Mouse (Mus musculus): ENCODE results near the gene Fam187b. TPM values are rescaled to one million over a fixed set of nuclear protein-coding genes. Genes with fewer than 3 reads are reported as not detected.

Gene Fam187b
- total and polyA plus RNA-seq, 3 experiments, result not detected

DNA sequence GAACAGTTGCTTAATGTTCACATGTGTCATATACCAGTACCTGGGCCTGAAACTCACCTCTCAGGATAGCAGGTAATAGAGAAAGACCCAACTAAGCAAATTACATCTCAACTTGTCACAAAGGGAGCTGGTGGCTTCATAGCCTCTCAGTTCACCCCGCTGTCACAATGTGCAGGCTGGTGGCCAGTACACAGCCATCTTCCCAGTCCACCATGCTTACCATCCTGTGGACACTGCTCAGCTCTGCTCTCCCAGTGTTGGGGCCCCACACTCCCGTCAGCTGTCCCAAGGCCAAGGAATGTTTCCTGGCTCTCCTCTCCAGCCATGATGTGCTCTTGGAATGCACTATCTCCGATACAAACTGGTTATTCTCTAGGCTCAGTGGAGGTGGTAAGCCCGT is 8.1 kb downstream of the Fam187b start:
- H3K27ac ChIP-seq (ENCODE audit: control insufficient read depth, low read depth, low read length), result no peak overlapping the region
- no peak overlapping the region for H3K4me3 ChIP-seq (ENCODE audit: control insufficient read depth in 1 of 2, insufficient read depth in 1 of 2, low read depth in 2 of 2, low read length in 2 of 2)
- DNase-seq (ENCODE audit: low read depth, low spot score), result no peak
- no peaks in the 10 kb centered on the region for H3K4me1 ChIP-seq (ENCODE audit: control insufficient read depth in 1 of 2, insufficient read depth in 2 of 2, low read length in 2 of 2)
- TF ChIP-seq TAL1 (IDR thresholded peaks at IDR 0.05; ENCODE audit: low read length) (no peak), HCFC1 (IDR thresholded peaks at IDR 0.05; ENCODE audit: low read depth, low read length) (no peak), CHD1 (IDR thresholded peaks at IDR 0.05; ENCODE audit: low read depth, low read length) (no peak), POLR2A (IDR thresholded peaks at IDR 0.05; ENCODE audit: control insufficient read depth in 1 of 2, insufficient read depth in 1 of 2, low read depth in 1 of 2, low read length in 2 of 2, poor library complexity in 1 of 2) (no peak)
- no peaks in the 10 kb centered on the region for H3K79me2 ChIP-seq (ENCODE audit: control insufficient read depth, insufficient read depth, low read length, poor library complexity)
- no peaks in the 10 kb centered on the region; a peak in 2 of 4 replicates for H3K27me3 ChIP-seq (ENCODE audit: control insufficient read depth in 1 of 2, insufficient read depth in 2 of 2, low read length in 2 of 2)
- H3K9me3 ChIP-seq (replicated peaks; ENCODE audit: insufficient read depth, low read length), result no peaks in the 10 kb centered on the region
- H3K9ac ChIP-seq (ENCODE audit: control insufficient read depth, low read depth, low read length, poor library complexity, severe bottlenecking), result no peak overlapping the region
- no peaks in the 10 kb centered on the region for H3K36me3 ChIP-seq (ENCODE audit: control insufficient read depth in 1 of 2, insufficient read depth in 2 of 2, low read length in 2 of 2)

- no peak for TF ChIP-seq KAT2A (conservative IDR thresholded peaks at IDR 0.05; ENCODE audit: low read depth, low read length)
- no peak for TF ChIP-seq MEF2A (IDR thresholded peaks at IDR 0.05; ENCODE audit: extremely low read depth, insufficient replicate concordance, low read depth, low read length, poor library complexity, severe bottlenecking)
- TF ChIP-seq SIN3A (IDR thresholded peaks at IDR 0.05; ENCODE audit: low read length), result no peak
- no peak for TF ChIP-seq RAD21 (IDR thresholded peaks at IDR 0.05; ENCODE audit: low read depth, low read length)
- no peak for TF ChIP-seq NRF1 (IDR thresholded peaks at IDR 0.05; ENCODE audit: insufficient read depth, low read depth, low read length, poor library complexity, severe bottlenecking)
- no peak for TF ChIP-seq POLR2AphosphoS2 (IDR thresholded peaks at IDR 0.05; ENCODE audit: low read length)
- no peak for TF ChIP-seq GATA1 (IDR thresholded peaks at IDR 0.05; ENCODE audit: low read depth, low read length)
- no peak for TF ChIP-seq TAL1 (IDR thresholded peaks at IDR 0.05; ENCODE audit: low read length)
- TF ChIP-seq ELF1 (IDR thresholded peaks at IDR 0.05; ENCODE audit: low read depth, low read length), result no peak
- TF ChIP-seq CTCF (IDR thresholded peaks at IDR 0.05 in 2 of 3, conservative IDR thresholded peaks at IDR 0.05 in 1 of 3; ENCODE audit: control insufficient read depth in 1 of 3, insufficient read depth in 1 of 3, low read depth in 2 of 3, low read length in 3 of 3, poor library complexity in 1 of 3, severe bottlenecking in 1 of 3), result no peak
- no peak for TF ChIP-seq POLR2AphosphoS5 (IDR thresholded peaks at IDR 0.05; ENCODE audit: borderline replicate concordance, low read depth, low read length)
- no peak for TF ChIP-seq BHLHE40 (IDR thresholded peaks at IDR 0.05; ENCODE audit: borderline replicate concordance, low read depth, low read length)
- no peak for TF ChIP-seq MAZ (IDR thresholded peaks at IDR 0.05; ENCODE audit: low read depth, low read length)
- TF ChIP-seq MAX (IDR thresholded peaks at IDR 0.05; ENCODE audit: low read length), result no peak
- TF ChIP-seq MYB (IDR thresholded peaks at IDR 0.05; ENCODE audit: low read depth, low read length), result no peak
- TF ChIP-seq TCF12 (IDR thresholded peaks at IDR 0.05; ENCODE audit: low read depth, low read length), result no peak
- TF ChIP-seq ZMIZ1 (IDR thresholded peaks at IDR 0.05; ENCODE audit: low read depth, low read length), result no peak
- Histone ChIP-seq H3K4me1 (ENCODE audit: control insufficient read depth in 1 of 2, insufficient read depth in 2 of 2, low read length in 2 of 2) (no peaks in the 10 kb centered on the region), H3K9me3 (replicated peaks; ENCODE audit: insufficient read depth, low read length) (no peaks in the 10 kb centered on the region), H3K27ac (ENCODE audit: control insufficient read depth, low read depth, low read length) (no peak overlapping the region), H3K9ac (ENCODE audit: control insufficient read depth, low read depth, low read length, poor library complexity, severe bottlenecking) (no peak overlapping the region), H3K79me2 (ENCODE audit: control insufficient read depth, insufficient read depth, low read length, poor library complexity) (no peaks in the 10 kb centered on the region), H3K36me3 (ENCODE audit: control insufficient read depth in 1 of 2, insufficient read depth in 2 of 2, low read length in 2 of 2) (no peaks in the 10 kb centered on the region), H3K4me3 (ENCODE audit: control insufficient read depth in 1 of 2, insufficient read depth in 1 of 2, low read depth in 2 of 2, low read length in 2 of 2) (no peak overlapping the region), H3K27me3 (ENCODE audit: control insufficient read depth in 1 of 2, insufficient read depth in 2 of 2, low read length in 2 of 2) (peaks cover 0 to 1% of the 10 kb centered on the region in 2 experiments; a peak in 2 of 4 replicates)
- DNase-seq (ENCODE audit: low read depth, low spot score), result no peak
These were observed 11.8 kb downstream of the Fam187b start for GRCm38 (mm10) chr7:30985357-30985756.

All from MEL (cell line).